In the genomic region with DNA sequence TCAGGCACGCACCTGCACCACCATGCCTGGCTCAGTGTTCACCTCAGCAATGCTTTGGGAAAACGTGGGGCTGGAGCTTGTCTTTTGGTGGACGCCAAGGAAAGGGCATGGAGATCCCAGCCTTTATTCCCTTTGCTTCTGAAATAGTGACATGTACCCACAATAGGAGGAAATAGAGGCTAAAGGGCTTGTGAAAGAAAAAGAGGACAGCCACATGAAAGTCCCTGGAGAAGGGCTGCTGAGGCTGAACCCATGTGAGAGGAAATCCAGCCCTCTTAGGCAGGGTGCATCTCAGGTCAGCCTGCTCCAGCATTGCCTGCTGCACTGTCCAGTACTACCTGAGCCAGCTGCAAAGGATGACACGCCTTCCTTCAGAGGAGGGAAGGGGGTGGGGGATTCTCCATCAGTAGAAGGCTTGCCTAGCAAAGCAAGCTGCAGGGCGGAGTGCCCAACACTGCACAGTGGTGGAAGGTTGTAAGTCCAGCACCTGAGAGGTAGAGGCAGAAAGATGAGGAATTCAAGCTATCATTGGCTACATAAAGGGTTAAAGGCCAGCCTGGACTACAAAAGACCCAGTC, we compare ENCODE assay signal across 16 mouse cellular contexts. TPM values are rescaled to one million over a fixed set of nuclear protein-coding genes. Genes with fewer than 3 reads are reported as not detected.
DNase-seq lines count a peak whose midpoint lies in the region; ATAC-seq lines count a peak whose summit lies in the region.
"Had no signal": no experiment of that assay in that cellular context is flagged by ENCODE, and none has a peak within 500 bp of the region (broad histone marks: within the 10 kb centered on the region; RNA-seq: fewer than 3 reads in every experiment).

No protein-coding gene starts in this region.

- no peaks in the 10 kb centered on the region for H3K36me3 ChIP-seq in embryonic facial prominence, embryonic 12.5 days
- H3K36me3 ChIP-seq in embryonic facial prominence, embryonic 10.5 days (replicated peaks) = no peaks in the 10 kb centered on the region
- no peaks in the 10 kb centered on the region for H3K36me3 ChIP-seq in hindbrain, embryonic 10.5 days
- H3K36me3 ChIP-seq in hindbrain, embryonic 11.5 days (ENCODE audit: control insufficient read depth, insufficient read depth, low read length) = no peaks in the 10 kb centered on the region
- no peaks in the 10 kb centered on the region for H3K36me3 ChIP-seq in hindbrain, embryonic 13.5 days
- no peaks in the 10 kb centered on the region for H3K36me3 ChIP-seq in midbrain, embryonic 15.5 days (replicated peaks)
- H3K36me3 ChIP-seq: lung, embryonic 15.5 days; stomach, embryonic 15.5 days had no signal

- no peak overlapping the region for H3K27ac ChIP-seq in embryonic facial prominence, embryonic 12.5 days
- no peak overlapping the region; the same call in 1 of the 2 replicates for H3K27ac ChIP-seq in embryonic facial prominence, embryonic 10.5 days (replicated peaks)
- peak overlapping the region; percentile 90; the same call in 1 of the 2 replicates for H3K27ac ChIP-seq in hindbrain, embryonic 10.5 days
- H3K27ac ChIP-seq in hindbrain, embryonic 11.5 days (ENCODE audit: low read depth, low read length) = no peak overlapping the region
- no peak overlapping the region for H3K27ac ChIP-seq in hindbrain, embryonic 13.5 days
- no peak overlapping the region for H3K27ac ChIP-seq in midbrain, embryonic 15.5 days
- H3K27ac ChIP-seq: lung, embryonic 15.5 days had no signal

- DNase-seq in embryonic facial prominence, embryonic 10.5 days (ENCODE audit: low spot score) = no peak
- DNase-seq in hindbrain, embryonic 10.5 days (ENCODE audit: low spot score) = no peak
- no peak for DNase-seq in hindbrain, embryonic 11.5 days (ENCODE audit: low spot score)
- no peak for DNase-seq in cerebellum, adult 11-12 months
- DNase-seq: kidney, adult 11 months; liver; right cerebral cortex, postnatal 4 days; thymus, postnatal 14 days had no signal

- no peak overlapping the region for H3K4me3 ChIP-seq in embryonic facial prominence, embryonic 12.5 days
- no peak overlapping the region for H3K4me3 ChIP-seq in embryonic facial prominence, embryonic 10.5 days
- no peak overlapping the region for H3K4me3 ChIP-seq in hindbrain, embryonic 10.5 days
- H3K4me3 ChIP-seq in hindbrain, embryonic 11.5 days (ENCODE audit: low read depth, low read length) = no peak overlapping the region
- H3K4me3 ChIP-seq in hindbrain, embryonic 13.5 days = no peak overlapping the region
- no peak overlapping the region for H3K4me3 ChIP-seq in midbrain, embryonic 15.5 days
- H3K4me3 ChIP-seq: erythroblast, embryonic 14.5 days had no signal

- no peak overlapping the region for H3K9ac ChIP-seq in embryonic facial prominence, embryonic 12.5 days
- H3K9ac ChIP-seq in hindbrain, embryonic 11.5 days (ENCODE audit: low read depth, low read length) = no peak overlapping the region
- H3K9ac ChIP-seq in hindbrain, embryonic 13.5 days = no peak overlapping the region
- H3K9ac ChIP-seq in midbrain, embryonic 15.5 days = no peak overlapping the region
- H3K9ac ChIP-seq: lung, embryonic 15.5 days; stomach, embryonic 15.5 days had no signal

- WGBS in embryonic facial prominence, embryonic 12.5 days = 53% methylated on average over 5 of the region's 5 CpGs
- 58% methylated on average over 5 of the region's 5 CpGs for WGBS in embryonic facial prominence, embryonic 10.5 days
- WGBS in hindbrain, embryonic 10.5 days = 57% methylated on average over 5 of the region's 5 CpGs
- 67% methylated on average over 5 of the region's 5 CpGs for WGBS in hindbrain, embryonic 11.5 days
- WGBS in hindbrain, embryonic 13.5 days = 64% methylated on average over 5 of the region's 5 CpGs
- 57% methylated on average over 5 of the region's 5 CpGs for WGBS in midbrain, embryonic 15.5 days

- ATAC-seq in embryonic facial prominence, embryonic 12.5 days (ENCODE audit: insufficient number of reproducible peaks, insufficient read depth, low FRiP score, low TSS enrichment) = no peak
- no peak for ATAC-seq in hindbrain, embryonic 11.5 days (ENCODE audit: low FRiP score)
- ATAC-seq in hindbrain, embryonic 13.5 days (ENCODE audit: low FRiP score) = peak; percentile 25
- peak; percentile 37; the same call in 1 of the 2 replicates for ATAC-seq in midbrain, embryonic 15.5 days (replicated peaks)
- ATAC-seq in granulocyte monocyte progenitor cell, adult 5-6 weeks (replicated peaks; ENCODE audit: poor library complexity, severe bottlenecking) = no peak

- H3K4me2 ChIP-seq in embryonic facial prominence, embryonic 12.5 days (replicated peaks) = peak overlapping the region; percentile 61; the same call in 1 of the 2 replicates
- H3K4me2 ChIP-seq in hindbrain, embryonic 11.5 days (replicated peaks; ENCODE audit: low read depth, low read length) = no peak overlapping the region
- no peak overlapping the region; the same call in 1 of the 2 replicates for H3K4me2 ChIP-seq in hindbrain, embryonic 13.5 days
- no peak overlapping the region for H3K4me2 ChIP-seq in midbrain, embryonic 15.5 days

- H3K27me3 ChIP-seq in embryonic facial prominence, embryonic 12.5 days = no peaks in the 10 kb centered on the region
- H3K27me3 ChIP-seq in embryonic facial prominence, embryonic 10.5 days (replicated peaks; ENCODE audit: low read depth, poor library complexity, severe bottlenecking) = no peaks in the 10 kb centered on the region
- no peaks in the 10 kb centered on the region for H3K27me3 ChIP-seq in hindbrain, embryonic 10.5 days (ENCODE audit: insufficient read depth, poor library complexity, severe bottlenecking)
- no peaks in the 10 kb centered on the region for H3K27me3 ChIP-seq in hindbrain, embryonic 11.5 days (ENCODE audit: control insufficient read depth, insufficient read depth, low read length)
- H3K27me3 ChIP-seq in hindbrain, embryonic 13.5 days = no peaks in the 10 kb centered on the region
- H3K27me3 ChIP-seq in midbrain, embryonic 15.5 days (replicated peaks) = peaks cover 4% of the 10 kb centered on the region; the same call in 1 of the 2 replicates
- H3K27me3 ChIP-seq: CH12.LX; lung, embryonic 15.5 days; stomach, embryonic 15.5 days had no signal

- H3K4me1 ChIP-seq in embryonic facial prominence, embryonic 12.5 days = peaks cover 20% of the 10 kb centered on the region
- H3K4me1 ChIP-seq in embryonic facial prominence, embryonic 10.5 days = peaks cover 37% of the 10 kb centered on the region
- peaks cover 54% of the 10 kb centered on the region for H3K4me1 ChIP-seq in hindbrain, embryonic 10.5 days (replicated peaks)
- H3K4me1 ChIP-seq in hindbrain, embryonic 11.5 days (replicated peaks; ENCODE audit: control insufficient read depth, insufficient read depth, low read length) = peaks cover 6% of the 10 kb centered on the region; the same call in 1 of the 2 replicates
- peaks cover 23% of the 10 kb centered on the region for H3K4me1 ChIP-seq in hindbrain, embryonic 13.5 days (replicated peaks)
- H3K4me1 ChIP-seq in midbrain, embryonic 15.5 days = peaks cover 11% of the 10 kb centered on the region

- no peaks in the 10 kb centered on the region for H3K9me3 ChIP-seq in embryonic facial prominence, embryonic 12.5 days
- no peaks in the 10 kb centered on the region for H3K9me3 ChIP-seq in embryonic facial prominence, embryonic 10.5 days
- no peaks in the 10 kb centered on the region for H3K9me3 ChIP-seq in hindbrain, embryonic 10.5 days
- H3K9me3 ChIP-seq in hindbrain, embryonic 11.5 days (ENCODE audit: control insufficient read depth, low read length) = no peaks in the 10 kb centered on the region
- no peaks in the 10 kb centered on the region for H3K9me3 ChIP-seq in hindbrain, embryonic 13.5 days
- H3K9me3 ChIP-seq in midbrain, embryonic 15.5 days = no peaks in the 10 kb centered on the region
- H3K9me3 ChIP-seq: lung, embryonic 15.5 days; stomach, embryonic 15.5 days had no signal

RNA-seq across cellular contexts. Expression of a gene that starts 9.6 kb away (rescaled TPM):
- polyA plus RNA-seq in embryonic facial prominence, embryonic 12.5 days (2016; fragmentation: Nextera tagmentation; extraction: Ambion mirVana) = 10.2 and 10.6 TPM in 2 replicates
- 12.6 and 12.9 TPM in 2 replicates for polyA plus RNA-seq in embryonic facial prominence, embryonic 10.5 days (2016; fragmentation: Nextera tagmentation; extraction: Ambion mirVana)
- 15.2 and 15.7 TPM in 2 replicates for polyA plus RNA-seq in hindbrain, embryonic 10.5 days (2016; fragmentation: Nextera tagmentation; extraction: Ambion mirVana)
- 22.2 and 23.4 TPM in 2 replicates for polyA plus RNA-seq in hindbrain, embryonic 11.5 days (2014; fragmentation: Nextera tagmentation; extraction: Ambion mirVana)
- 18.9 and 20.7 TPM in 2 replicates for polyA plus RNA-seq in hindbrain, embryonic 13.5 days (2015; fragmentation: Nextera tagmentation; extraction: Ambion mirVana)
- 12.7 and 12.9 TPM in 2 replicates for polyA plus RNA-seq in midbrain, embryonic 15.5 days (2015; fragmentation: Nextera tagmentation; extraction: Ambion mirVana)
- total RNA-seq in granulocyte monocyte progenitor cell, adult 5-6 weeks (2014; fragmentation: Nextera tagmentation) = 0.15 and 1.7 TPM in 2 replicates
- total RNA-seq in granulocyte monocyte progenitor cell, adult 5-6 weeks (2017) = 0.93 and 1.0 TPM in 2 replicates
- polyA plus RNA-seq: erythroblast, embryonic 14.5 days had no signal

Comparison
In these comparisons a context has a peak if more than half of its experiments do, and no peak if none do; other contexts are left out.
1. ATAC-seq: peak in hindbrain, embryonic 13.5 days (single experiment) and midbrain, embryonic 15.5 days (single experiment); none in embryonic facial prominence, embryonic 12.5 days (single experiment), hindbrain, embryonic 11.5 days (single experiment) and granulocyte monocyte progenitor cell, adult 5-6 weeks (single experiment).